Mouse (Mus musculus) heart, postnatal 14 days (tissue): ENCODE data around the gene Ctnnd1. TPM values are rescaled to one million over a fixed set of nuclear protein-coding genes. Genes with fewer than 3 reads are reported as not detected.

Source experiments
- DNase-seq, 2 experiments: peaks; one replicate each; pipeline ENCODE4 v3.0.0; 2021 to 2022
- intact Hi-C: fragments of 180-260 bp; cut with DNase I; formaldehyde crosslinking; loops from one replicate; pipeline ENCODE4 v1.15.1; 2025
- total RNA-seq, 2 experiments: library from RNA; stranded (reverse); gene quantifications; 2 replicates each; pipeline ENCODE4 v1.2.3; 2021

Ctnnd1 gene
- total RNA-seq, 2 experiments from 2014 or later = 92.4 to 107 TPM

DNA sequence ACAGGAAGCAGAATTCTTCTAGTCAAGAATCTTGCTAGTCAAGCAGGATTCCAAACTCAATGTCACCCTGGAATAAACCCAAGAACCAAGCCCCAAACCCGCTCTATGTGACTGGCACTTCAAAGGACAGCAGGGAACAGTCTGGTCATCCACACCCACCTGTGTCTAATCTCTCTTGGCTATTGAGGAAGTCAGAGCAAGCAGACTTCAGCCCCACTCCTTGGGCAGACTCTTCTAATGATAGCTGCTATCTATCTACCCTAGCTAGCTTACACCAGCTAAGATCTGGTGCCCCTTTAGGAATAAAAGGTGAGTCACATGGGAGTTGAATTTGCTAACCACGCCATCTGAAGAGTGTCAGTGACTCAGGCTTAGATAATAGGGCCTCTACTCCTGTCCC is 31.7 kb downstream of the Ctnnd1 start:
- intact Hi-C loops = loop anchor here (2.0 kb wide), 2 partner anchors 14 to 30 kb away; no protein-coding TSS in a partner anchor
- no peak for DNase-seq

DNA sequence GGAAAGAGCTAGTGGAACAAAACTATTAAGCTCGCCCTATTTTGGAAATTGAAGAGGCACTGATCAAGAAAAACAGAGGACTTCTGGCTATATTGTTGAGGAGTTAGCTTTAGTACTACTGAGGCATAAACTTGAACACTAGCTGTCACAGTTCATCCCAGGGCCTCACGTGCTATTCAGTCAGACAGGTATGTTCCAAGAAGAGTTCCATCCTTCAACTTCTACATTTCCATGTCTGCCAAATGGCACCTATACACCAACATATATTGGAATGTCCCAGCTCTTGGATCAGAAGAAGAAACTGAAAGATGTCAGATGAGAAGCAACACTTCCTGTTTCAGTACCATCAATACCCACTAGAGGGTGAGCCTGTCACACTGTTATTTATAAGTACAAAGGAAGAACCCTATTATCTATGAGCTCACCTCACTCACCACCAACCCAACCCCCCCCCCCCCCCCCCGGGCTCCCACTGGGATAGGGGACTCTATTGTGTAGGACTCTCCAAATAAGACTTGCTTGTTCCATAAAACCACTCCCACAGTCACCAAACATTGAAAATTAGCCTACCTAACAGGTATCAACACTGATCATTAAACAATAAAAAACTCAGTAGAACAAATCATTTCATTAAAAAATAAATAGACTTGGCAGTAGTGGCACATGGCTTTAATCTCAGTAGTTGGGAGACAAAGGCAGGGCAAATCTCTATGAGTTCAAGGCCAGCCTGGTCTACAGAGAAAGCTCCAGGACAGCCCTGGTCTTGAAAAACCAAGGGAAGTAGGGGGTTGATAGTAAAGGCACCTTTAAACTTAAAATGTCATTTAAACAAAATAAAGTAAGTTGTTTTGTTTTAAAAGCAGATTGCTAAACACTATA is 32.7 kb downstream of the Ctnnd1 start:
- DNase-seq = peak in 1 of 2 experiments; percentile 64

DNA sequence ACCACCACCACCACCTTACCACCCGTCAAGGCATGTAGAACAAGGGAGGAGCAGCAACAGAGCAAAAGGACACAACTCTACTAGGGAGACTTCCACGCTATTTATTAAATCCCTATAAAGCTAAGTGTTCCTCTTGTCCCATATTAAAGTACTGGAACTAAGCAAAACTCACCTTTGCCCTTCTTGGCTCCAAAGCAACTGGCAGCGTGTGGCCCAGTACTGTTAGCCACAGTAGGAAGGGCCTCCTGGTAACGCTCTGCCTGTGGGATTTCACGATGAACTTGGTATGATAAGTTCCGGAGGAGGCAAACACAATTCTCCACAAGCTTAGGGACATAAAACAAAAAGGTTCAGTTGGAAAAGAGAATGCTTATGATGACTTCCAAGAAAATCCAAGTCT is 37.8 kb downstream of the Ctnnd1 start:
- DNase-seq = no peak
- intact Hi-C loops = no loop called here

More for the DNA sequence above, 32.7 kb downstream of the Ctnnd1 start:
- intact Hi-C loops = loop anchor here (1.0 to 2.0 kb wide), 3 partner anchors 15 to 43 kb away; no protein-coding TSS in a partner anchor

DNA sequence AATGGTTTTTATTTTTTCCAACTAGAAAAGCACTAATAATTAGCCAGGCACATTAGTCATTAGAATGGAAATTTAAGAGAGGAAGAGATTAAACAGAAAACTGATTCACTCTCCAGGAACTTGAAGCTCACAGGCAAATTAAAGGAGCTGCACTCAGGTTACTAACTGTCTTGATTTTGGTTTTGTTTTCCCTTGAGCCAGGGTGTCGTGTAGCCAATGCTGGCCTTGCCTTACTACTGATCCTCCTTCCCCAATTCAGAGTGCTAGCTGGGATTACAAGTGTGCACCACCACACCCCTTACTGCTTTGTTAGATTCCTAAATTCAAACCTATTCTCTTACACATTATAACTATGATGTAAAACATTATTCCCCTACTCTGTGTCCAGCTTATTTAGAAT is 42.7 kb downstream of the Ctnnd1 start:
- DNase-seq = no peak
- intact Hi-C loops = loop anchor here (5.0 kb wide), 1 partner anchor 146 kb away; no protein-coding TSS in a partner anchor

DNA sequence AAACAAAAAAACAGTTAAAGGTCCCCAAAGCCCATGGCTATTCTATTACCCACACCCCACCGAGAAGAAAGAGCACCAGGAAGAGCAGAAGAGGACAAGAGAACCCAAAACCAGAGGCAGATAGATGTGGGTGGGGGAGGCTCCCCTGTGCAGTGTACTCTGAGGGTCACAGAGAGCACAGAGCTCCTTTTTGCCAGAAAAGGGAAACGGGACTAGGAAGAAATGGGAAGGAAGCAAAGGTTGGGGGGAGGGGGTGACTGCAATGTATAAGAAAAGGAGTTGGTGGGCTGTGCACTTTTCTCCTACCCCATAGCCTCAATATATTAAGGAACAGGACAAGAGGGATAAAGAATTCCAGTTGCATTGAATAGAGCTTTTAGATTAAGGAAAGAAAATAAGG is 49.6 kb downstream of the Ctnnd1 start:
- intact Hi-C loops = no loop called here

GRCm38 (mm10) chr2:84599270-84599888 is 51.2 kb downstream of the Ctnnd1 start:
- DNase-seq = no peak
- intact Hi-C loops = no loop called here

More for the DNA sequence above, 49.6 kb downstream of the Ctnnd1 start:
- DNase-seq = no peak

- DNase-seq = no peak
- intact Hi-C loops = no loop called here
Observed at GRCm38 (mm10) chr2:84597123-84597522, 53.4 kb downstream of the Ctnnd1 start.

DNA sequence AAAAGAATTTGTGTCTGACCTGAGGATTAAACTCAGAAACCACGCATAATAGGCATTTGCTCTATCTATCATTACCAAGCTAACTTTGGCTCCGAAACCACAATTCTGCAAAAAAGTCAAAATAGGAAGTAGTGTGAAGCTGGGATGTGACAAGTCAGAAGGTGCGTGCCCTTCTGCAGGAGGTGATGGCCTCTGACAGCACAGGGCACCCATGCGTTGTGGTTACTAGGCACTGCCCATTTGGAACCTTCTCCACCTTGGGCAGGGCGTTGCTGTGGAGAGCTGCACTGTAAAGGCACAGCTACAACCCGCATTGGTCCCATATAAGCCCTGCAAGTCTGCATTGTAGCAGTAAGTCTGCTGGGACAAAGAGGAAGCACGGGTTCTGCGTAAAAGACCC is 57.8 kb downstream of the Ctnnd1 start:
- no peak for DNase-seq
- intact Hi-C loops = no loop called here

DNA sequence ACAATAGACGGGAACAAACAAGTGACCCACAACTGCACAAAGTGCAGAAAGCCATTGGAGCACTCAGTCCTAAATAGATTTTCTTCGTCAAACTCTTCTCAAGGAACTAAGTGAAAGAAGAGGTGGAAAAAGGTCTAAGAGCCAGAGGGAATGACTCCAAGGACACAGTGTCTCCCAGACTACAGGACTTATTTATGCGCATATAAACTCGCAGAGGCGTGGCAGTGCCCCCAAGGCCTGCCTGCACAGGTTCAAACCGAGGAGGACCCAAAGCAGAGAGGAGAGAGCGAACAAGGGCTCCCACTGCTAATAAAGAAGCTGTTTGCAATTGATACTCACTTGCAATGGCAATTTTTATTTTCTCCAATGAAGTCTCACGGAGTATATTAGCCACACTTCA is 64.9 kb downstream of the Ctnnd1 start:
- intact Hi-C loops = no loop called here
- DNase-seq = no peak

DNA sequence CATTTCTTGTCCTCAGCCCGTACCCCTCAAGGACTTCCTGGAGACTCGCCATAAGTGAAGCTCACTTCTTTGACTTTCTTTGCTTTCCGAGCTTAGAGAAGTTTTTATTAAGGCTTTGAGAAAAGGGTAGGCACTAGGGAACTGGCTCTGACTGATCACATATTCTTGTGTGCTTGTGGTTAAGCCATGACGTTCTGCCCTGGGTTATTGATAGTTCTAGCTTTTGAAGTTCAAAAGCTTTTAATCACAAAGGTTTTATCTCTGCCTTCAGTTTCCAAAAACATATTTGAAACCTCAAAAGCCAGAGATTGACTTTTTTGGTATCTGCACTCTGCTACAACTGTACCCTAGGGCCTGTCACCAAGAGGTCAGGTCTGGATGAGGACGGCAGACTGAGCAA is 68.3 kb downstream of the Ctnnd1 start:
- intact Hi-C loops = no loop called here
- DNase-seq = no peak

DNA sequence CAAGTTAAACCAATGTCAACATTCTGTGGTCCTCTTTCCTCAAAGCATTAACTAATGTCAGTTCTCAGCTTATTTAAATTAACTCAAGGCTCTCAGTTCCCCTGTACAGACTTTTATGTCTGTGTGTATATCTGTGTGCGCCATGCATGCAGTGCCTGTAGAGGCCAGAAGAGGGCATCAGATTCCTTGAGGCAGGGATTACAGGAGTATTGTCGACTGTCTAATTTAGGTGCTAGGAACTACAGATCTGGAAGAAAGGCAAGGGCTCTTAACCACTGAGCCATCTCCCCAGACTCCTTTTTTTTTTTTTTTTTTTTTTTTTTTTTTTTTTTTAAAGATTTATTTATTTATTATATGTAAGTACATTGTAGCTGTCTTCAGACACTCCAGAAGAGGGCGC is 69.4 kb downstream of the Ctnnd1 start:
- DNase-seq = no peak
- intact Hi-C loops = no loop called here

DNA sequence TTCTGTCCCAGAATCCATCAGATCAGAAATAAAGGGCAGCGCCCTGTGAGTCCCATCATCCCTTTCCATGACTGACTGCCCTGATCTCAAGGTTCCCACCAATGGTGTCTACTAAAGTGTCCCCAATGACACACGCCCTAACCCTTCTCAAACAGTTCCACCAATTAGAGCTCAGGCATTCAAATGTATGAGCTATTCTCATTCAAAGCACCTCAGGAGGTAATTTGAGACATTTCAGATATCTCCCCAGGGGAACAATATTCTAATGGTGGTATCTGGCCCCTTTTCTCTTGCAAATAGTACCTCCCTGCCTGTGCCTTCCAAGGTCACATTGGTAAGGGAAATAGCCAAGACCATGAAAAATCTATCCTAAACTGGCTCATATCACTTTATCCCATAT is 71.3 kb downstream of the Ctnnd1 start:
- DNase-seq = no peak

GRCm38 (mm10) chr2:84574130-84574529 is 76.4 kb downstream of the Ctnnd1 start:
- intact Hi-C loops = no loop called here
- no peak for DNase-seq

More for the DNA sequence above, 71.3 kb downstream of the Ctnnd1 start:
- intact Hi-C loops = no loop called here

- intact Hi-C loops = loop anchor here (5.0 kb wide), 1 partner anchor 105 kb away; no protein-coding TSS in a partner anchor
- peak in 1 of 2 experiments; percentile 14 for DNase-seq
Observed at GRCm38 (mm10) chr2:84556888-84557514, 93.6 kb downstream of the Ctnnd1 start.

DNA sequence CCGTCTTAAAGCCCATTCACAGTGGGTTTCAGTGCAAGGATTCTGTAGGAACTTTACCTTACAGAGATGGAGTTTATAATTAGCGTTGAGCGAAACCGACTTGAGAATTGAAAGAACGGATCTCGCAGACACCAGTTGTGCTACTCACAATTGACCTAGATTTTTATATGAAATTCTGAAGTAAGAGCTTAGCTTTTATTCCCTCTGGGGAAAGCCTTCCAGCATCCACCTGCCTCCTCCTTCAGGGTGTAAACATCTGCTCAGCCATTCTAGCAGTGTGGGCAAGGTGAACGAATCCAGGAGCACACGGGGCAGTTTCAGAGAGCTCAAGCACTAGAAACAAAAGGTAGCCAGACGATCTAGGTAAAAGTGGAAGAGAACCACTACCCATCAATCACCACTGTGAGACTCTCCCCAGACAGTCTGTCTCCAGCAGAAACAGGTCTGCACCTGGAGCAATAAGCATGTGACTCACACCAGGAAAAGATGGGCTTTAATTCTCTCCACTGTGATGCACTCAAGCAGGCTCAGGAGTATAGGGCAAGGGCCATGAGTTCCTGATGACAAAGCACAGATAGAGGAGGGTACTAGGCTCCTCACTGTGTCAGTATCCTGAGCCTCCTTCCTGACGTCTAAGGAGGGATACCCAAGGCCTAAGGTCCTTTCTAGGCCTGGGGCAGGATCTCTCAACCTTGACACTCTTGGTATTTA is 99.0 kb downstream of the Ctnnd1 start:
- no peak for DNase-seq
- intact Hi-C loops = no loop called here

Other genes starting within 250 kb of the Ctnnd1 start
- gene Calcrl, start 225.4 kb downstream of the Ctnnd1 start, total RNA-seq = 10 to 100 TPM; 45.2 to 45.3 TPM
- gene Tfpi, start 174.0 kb downstream of the Ctnnd1 start, total RNA-seq = 10 to 100 TPM; 56.4 to 57.8 TPM
- not detected for gene Btbd18, start 8.3 kb upstream of the Ctnnd1 start, total RNA-seq
- 10 to 100 TPM; 31.4 to 32.8 TPM for gene Selenoh, start 20.0 kb upstream of the Ctnnd1 start, total RNA-seq
- gene Gm28635, start 27.3 kb upstream of the Ctnnd1 start, total RNA-seq = 10 to 100 TPM in 1 of 2 experiments, 1 to 10 TPM in 1; 4.3 to 11.7 TPM
- 10 to 100 TPM; 13.9 to 15.0 TPM for gene Med19, start 27.6 kb upstream of the Ctnnd1 start, total RNA-seq
- 100 to 1,000 TPM; 109 to 113 TPM for gene Tmx2, start 28.4 kb upstream of the Ctnnd1 start, total RNA-seq
- gene Zdhhc5, start 64.4 kb upstream of the Ctnnd1 start, total RNA-seq = 10 to 100 TPM; 57.7 to 62.4 TPM
- 1 to 10 TPM; 4.9 to 5.8 TPM for gene Clp1, start 76.6 kb upstream of the Ctnnd1 start, total RNA-seq
- gene Ypel4, start 83.3 kb upstream of the Ctnnd1 start, total RNA-seq = 1 to 10 TPM in 1 of 2 experiments, under 1 TPM in 1; 0.93 to 1.3 TPM
- gene Gm19426, start 92.9 kb upstream of the Ctnnd1 start, total RNA-seq = 1 to 10 TPM; 1.6 to 2.2 TPM
- 10 to 100 TPM; 58.8 to 72.1 TPM for gene Serping1, start 124.7 kb upstream of the Ctnnd1 start, total RNA-seq
- 10 to 100 TPM; 67.6 to 87.8 TPM for gene Ube2l6, start 148.1 kb upstream of the Ctnnd1 start, total RNA-seq
- gene Smtnl1, start 171.9 kb upstream of the Ctnnd1 start, total RNA-seq = under 1 TPM in 1 of 2 experiments, not detected in 1; 0.14 TPM
- 100 to 1,000 TPM in 1 of 2 experiments, 10 to 100 TPM in 1; 78.1 to 101 TPM for gene Timm10, start 176.2 kb upstream of the Ctnnd1 start, total RNA-seq
- gene Slc43a1, start 188.1 kb upstream of the Ctnnd1 start, total RNA-seq = 1 to 10 TPM; 2.9 to 3.6 TPM
- 1 to 10 TPM; 4.7 to 4.9 TPM for gene Rtn4rl2, start 235.9 kb upstream of the Ctnnd1 start, total RNA-seq